Mouse (Mus musculus) B cell, adult (primary cell): ENCODE measurements around the gene Ssu2. TPM values are rescaled to one million over a fixed set of nuclear protein-coding genes. Genes with fewer than 3 reads are reported as not detected.

Experiments used
- total RNA-seq: library from RNA; stranded (reverse); gene quantifications from 4 replicates; pipeline ENCODE4 v1.2.4, GENCODE M21; 2023; ENCODE audit not compliant: inconsistent age

The Ssu2 gene
- total RNA-seq, result not detected in 4 replicates

GRCm38 (mm10) chr6:112387947-112388346, at the start of gene Ssu2:
TSS of gene Ssu2 (minus strand) at chr6:112388023.

Other genes with a start within 250 kb of the Ssu2 start
- gene Lmcd1, start 114.3 kb downstream of the Ssu2 start, total RNA-seq, result 0.48 to 1.2 TPM (median 0.51 TPM) in 3 of 4 replicates, not detected in the other
- gene Cav3, start 71.5 kb upstream of the Ssu2 start, total RNA-seq, result not detected in 4 replicates
- gene Oxtr, start 101.9 kb upstream of the Ssu2 start, total RNA-seq, result not detected in 4 replicates